Mouse (Mus musculus): ENCODE measurements at regions not wholly inside any gene's neighbourhood (a gene's known extent, or its start where the extent isn't known, plus 50 kb on each side); places are given as distances from the start of the nearest gene placed in this dataset.
A peak's percentile ranks its signal among the peaks of the same experiment; 100 is the strongest.

GRCm38 (mm10) chr10:118624368-118624767, 183.5 kb downstream of the Ifng start:
- DNase-seq, result no peak

GRCm38 (mm10) chr10:118628000-118628399, 187.2 kb downstream of the Ifng start:
- no peak for DNase-seq

DNA sequence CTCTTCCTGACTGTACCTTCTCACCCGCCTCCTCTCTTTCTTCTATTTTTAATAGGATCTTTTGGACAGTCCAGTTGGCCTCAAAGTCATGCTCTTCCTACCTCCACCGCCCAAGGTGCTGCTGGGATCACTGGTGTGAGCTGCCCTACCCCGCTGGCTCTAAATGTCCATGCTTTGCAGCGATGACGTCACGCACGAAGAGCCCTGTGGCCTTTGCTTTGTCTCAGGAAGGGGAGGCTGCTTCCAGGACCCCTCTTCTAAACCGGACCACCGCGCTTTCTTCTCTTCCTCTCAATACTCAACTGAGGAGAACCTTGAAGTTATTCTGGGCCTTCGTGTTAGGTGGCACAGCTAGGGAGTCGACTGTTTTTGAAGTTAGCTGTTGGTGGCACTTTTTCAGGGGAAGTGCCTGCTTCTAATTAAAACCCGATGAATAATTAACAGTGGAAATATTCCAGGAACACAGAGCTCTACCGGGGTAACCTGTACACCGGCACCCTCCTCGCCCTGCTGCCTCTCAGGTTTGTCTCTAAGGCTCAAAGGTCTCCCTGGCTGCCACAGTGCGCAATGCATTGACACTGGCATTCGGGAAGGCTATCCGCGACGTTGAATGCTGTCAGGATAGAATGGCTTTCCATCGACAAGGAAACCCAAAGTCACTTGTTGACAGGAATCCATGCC, 188.7 kb downstream of the Ifng start:
- DNase-seq, result peak; percentile 89

GRCm38 (mm10) chr10:118631786-118632185, 190.9 kb downstream of the Ifng start:
- DNase-seq, result no peak

GRCm38 (mm10) chr10:118632187-118632586, 191.3 kb downstream of the Ifng start:
- no peak for DNase-seq

DNA sequence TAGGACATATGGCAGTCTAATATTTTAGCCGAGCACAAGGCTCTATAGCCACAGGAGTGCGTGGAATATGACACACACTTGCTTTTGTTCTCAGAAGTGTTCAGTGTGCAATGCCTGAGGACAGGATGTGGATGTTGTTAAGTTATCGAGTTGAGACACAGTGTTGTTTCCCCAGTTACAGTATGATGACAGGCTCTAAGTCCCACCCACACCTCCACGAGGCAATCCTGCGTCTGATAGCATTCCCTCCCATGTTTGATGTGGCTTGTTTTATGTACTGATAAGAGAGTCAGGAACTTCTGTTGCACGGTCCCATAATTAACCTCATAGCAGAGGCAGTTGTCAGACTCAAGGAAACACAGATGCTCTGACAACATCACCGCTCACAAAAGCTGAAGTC, 192.6 kb downstream of the Ifng start:
- no peak for DNase-seq

DNA sequence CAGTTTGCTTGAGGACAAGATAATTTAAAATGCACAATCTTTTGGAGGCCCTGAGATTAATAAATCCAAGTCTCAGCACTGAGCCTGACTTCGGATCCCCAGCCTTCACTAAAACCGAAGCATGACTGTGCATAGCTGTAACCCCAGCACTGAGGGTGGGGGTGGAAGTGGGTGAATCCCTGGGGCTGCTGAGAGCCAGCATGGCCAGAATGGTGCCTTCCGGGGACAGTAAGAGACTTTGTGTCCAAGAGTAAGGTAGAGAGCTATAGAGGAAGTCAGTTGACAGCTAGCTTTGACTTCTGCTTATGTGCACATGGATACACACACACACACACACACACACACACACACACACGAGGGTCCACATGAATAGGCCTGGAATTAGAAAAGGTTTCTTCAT, 198.3 kb downstream of the Ifng start:
- DNase-seq, result no peak

GRCm38 (mm10) chr10:118640121-118640809, 199.4 kb downstream of the Ifng start:
- DNase-seq, result no peak

DNA sequence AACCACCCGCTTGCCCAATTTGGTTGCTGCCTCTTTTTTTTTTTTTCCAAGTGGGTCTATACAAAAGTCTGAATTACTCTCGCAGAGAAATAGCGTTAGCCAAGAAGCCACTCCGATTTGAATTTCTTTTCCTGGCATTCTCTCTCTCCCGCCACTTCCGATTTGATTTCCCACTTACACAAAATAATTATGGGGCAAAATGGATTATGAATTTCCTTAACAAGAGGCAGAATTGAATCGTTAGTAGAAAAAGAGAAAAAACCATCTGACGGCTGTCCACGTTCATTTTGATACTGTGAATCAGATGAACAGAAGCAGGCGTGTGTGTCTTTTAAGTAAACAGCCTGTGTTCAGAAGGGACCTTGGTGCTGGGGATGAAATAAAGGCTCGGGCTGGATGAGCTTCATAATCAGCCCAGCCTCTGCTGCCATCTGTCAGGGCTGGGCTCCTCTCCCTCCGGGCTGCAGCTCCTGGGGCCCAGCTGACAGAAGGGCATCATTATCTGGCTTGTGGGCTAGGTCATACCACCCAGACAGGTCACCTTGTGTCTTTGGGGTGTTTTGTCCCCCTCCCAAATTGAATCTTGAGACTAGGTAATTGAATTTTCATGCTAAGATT, 200.1 kb downstream of the Ifng start:
- DNase-seq, result no peak

DNA sequence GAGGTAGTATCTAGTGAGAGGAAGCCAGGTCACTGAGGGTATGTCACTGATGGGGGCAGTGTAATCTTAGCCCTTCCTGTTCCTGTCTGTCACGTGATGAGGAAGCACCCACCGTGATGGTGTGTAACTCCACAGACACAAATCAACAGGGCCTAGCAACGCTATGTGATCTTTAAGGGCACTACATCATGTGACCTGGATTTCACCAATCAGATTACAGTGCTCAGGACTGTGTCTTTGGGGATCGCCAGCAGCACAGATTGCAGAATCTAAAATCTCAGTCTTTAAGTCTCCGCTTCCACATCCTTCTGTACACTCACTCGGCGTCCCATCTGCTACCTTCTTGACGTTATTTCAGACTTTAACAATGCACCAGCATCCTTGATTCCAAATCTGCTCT, 202.8 kb downstream of the Ifng start:
- no peak for DNase-seq

DNA sequence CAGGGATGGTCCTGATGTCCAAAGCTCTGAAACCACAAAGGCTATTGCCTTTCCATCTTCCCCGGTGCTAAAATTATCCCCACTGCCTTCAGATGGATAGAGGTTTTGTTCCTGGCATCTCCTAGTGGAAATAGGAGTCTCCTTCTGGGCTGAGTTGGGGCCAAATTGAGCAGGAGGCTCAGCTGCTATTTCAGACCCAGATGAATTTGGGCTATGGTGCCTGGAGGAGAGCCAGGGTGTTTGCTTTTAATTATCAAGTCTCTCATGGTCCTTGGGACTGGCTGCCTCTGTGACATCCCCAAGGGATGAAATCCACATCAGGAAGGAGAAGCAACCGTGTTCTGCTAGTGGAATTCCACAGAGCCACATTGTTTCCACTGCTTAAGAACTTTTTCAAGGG, 207.3 kb downstream of the Ifng start:
- no peak for DNase-seq

- no peak for DNase-seq
Observed at GRCm38 (mm10) chr10:118656561-118656960, 213.4 kb downstream of the Dyrk2 start.

DNA sequence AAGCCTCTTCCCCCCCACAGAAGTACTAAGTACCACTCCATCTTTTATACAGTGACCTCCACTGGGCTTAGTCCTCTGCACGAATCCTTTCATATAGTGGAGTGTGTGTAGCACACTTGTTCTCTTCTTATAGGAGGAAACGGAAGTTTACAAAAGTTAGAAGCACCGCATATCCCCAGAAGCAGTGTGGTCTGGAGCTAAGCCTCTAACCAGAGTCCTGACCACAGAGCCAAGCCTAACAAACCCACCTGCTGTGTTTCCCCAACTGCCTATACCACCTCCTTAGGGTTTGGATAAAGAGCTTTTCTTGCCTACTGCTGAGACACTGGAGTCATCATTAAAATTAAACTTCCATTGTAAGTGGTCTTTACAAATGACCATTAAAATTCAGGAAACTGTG, 204.0 kb downstream of the Dyrk2 start:
- DNase-seq, result no peak

- peak; percentile 33 for DNase-seq
Observed at GRCm38 (mm10) chr10:118675816-118676465, 194.1 kb downstream of the Dyrk2 start.

- DNase-seq, result no peak
Observed at GRCm38 (mm10) chr10:118678750-118679418, 191.1 kb downstream of the Dyrk2 start.

GRCm38 (mm10) chr10:118679507-118679906, 190.5 kb downstream of the Dyrk2 start:
- DNase-seq, result no peak

- no peak for DNase-seq
Observed at GRCm38 (mm10) chr10:118680896-118681295, 189.1 kb downstream of the Dyrk2 start.

- DNase-seq, result no peak
Observed at GRCm38 (mm10) chr10:118683356-118683755, 186.7 kb downstream of the Dyrk2 start.

GRCm38 (mm10) chr10:118699292-118699691, 170.7 kb downstream of the Dyrk2 start:
- no peak for DNase-seq

GRCm38 (mm10) chr10:118700115-118700514, 169.9 kb downstream of the Dyrk2 start:
- no peak for DNase-seq

DNA sequence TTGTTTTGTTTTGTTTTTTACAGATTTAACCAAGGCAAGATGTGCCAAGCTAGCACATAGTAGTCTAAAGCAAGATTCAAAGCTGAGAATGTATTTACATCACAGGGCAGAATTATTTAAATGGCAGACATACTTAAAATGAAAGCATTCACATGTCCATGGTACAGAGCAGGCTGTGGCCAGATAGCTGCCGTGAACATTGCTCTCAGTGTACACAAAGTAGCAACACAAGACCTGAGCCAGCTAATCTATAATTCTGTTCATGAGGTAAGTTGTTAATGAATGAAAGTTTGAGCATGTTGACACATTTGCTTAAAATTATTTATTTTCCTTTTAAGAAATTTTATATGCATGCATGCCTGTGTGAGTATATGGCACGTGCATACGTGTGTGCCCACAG, 164.0 kb downstream of the Dyrk2 start:
- no peak for DNase-seq

- no peak for DNase-seq
Observed at GRCm38 (mm10) chr10:118709718-118710117, 160.3 kb downstream of the Dyrk2 start.

DNA sequence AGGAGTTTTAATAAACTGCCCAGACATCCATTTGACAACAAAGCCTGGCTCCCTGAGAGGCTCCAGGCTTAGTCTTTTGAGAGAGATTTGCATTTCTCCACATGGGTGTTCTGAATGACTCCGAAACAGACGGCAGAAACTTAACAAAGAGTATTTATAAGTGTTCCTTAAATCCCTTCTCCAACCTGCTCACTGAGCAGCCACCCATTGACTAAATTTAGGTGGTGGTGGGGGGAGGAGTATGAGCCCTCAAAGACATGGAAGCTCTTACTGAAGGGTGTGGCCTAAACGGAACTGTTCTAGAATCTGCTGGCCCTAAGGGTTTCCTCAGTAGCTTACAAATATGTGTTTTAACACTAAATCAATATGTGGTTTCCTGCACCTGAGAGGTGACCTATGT, 158.5 kb downstream of the Dyrk2 start:
- DNase-seq, result no peak
